ENCODE assay signal across 23 mouse cellular contexts in the genomic region with DNA sequence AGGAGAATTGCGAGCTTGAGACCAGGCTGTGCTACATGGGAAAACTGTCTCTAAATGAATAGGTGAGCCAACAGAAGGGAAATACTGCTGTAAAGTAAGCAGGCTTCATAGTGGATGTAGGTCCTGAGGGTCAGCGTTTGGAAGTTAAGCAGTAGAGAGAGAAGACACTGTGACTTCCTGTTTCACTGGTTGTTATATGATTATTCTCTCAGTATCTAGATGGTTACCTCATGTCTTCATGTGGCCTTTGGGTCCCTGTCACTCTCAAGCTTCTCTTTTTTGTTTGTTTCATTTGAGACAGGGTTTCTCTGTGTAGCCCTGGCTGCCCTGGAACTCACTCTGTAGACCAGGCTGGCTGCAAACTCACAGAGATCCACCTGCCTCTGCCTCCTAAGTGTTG. TPM values are rescaled to one million over a fixed set of nuclear protein-coding genes. Genes with fewer than 3 reads are reported as not detected.
"Had no signal": no experiment of that assay in that cellular context is flagged by ENCODE, and none has a peak within 500 bp of the region (broad histone marks: within the 10 kb centered on the region; RNA-seq: fewer than 3 reads in every experiment).

No protein-coding gene starts in this region.

- H3K4me3 ChIP-seq: liver, embryonic 15.5 days; lung, embryonic 15.5 days; midbrain, embryonic 13.5 days; myocyte; neural tube, embryonic 13.5 days; neural tube, embryonic 15.5 days had no signal

- H3K27ac ChIP-seq: liver, embryonic 15.5 days; lung, embryonic 15.5 days; macrophage; midbrain, embryonic 13.5 days; neural tube, embryonic 13.5 days; neural tube, embryonic 15.5 days had no signal

- ATAC-seq: liver, postnatal 0 days; lung, postnatal 0 days; midbrain, embryonic 13.5 days; midbrain, embryonic 16.5 days had no signal

- H3K9ac ChIP-seq: liver, embryonic 15.5 days; liver, postnatal 0 days; lung, embryonic 15.5 days; midbrain, embryonic 13.5 days; neural tube, embryonic 13.5 days; neural tube, embryonic 15.5 days had no signal

- H3K9me3 ChIP-seq: liver, embryonic 15.5 days; lung, embryonic 15.5 days; megakaryocyte, embryonic 14.5 days; midbrain, embryonic 13.5 days; neural tube, embryonic 13.5 days; neural tube, embryonic 15.5 days had no signal

- H3K4me1 ChIP-seq: liver, embryonic 15.5 days; lung, embryonic 15.5 days; midbrain, embryonic 13.5 days; neural tube, embryonic 13.5 days; neural tube, embryonic 15.5 days had no signal

- H3K4me2 ChIP-seq: liver, embryonic 15.5 days; lung, embryonic 15.5 days; midbrain, embryonic 11.5 days; midbrain, embryonic 13.5 days; neural tube, embryonic 13.5 days; neural tube, embryonic 15.5 days had no signal

- H3K27me3 ChIP-seq: liver, embryonic 15.5 days; lung, embryonic 15.5 days; megakaryocyte, embryonic 14.5 days; midbrain, embryonic 13.5 days; neural tube, embryonic 13.5 days; neural tube, embryonic 15.5 days had no signal

- DNase-seq: liver, postnatal 0 days; lung, adult 2 months; lung, postnatal 14 days; lung, postnatal 36 days; retina, postnatal 1 day; right cerebral cortex, adult 18-20 months; right cerebral cortex, postnatal 25 days; right cerebral cortex, postnatal 4 days; spleen, adult 18-20 months; thymus, adult 18-20 months; thymus, postnatal 14 days; thymus, postnatal 36 days had no signal

- H3K36me3 ChIP-seq: liver, embryonic 15.5 days; lung, embryonic 15.5 days had no signal

RNA-seq across cellular contexts. Expression of gene Enkur, which starts 10.1 kb away (rescaled TPM):
- polyA plus RNA-seq: liver, embryonic 15.5 days; macrophage had no signal
